Mouse (Mus musculus): ENCODE data around the gene Gast. TPM values are rescaled to one million over a fixed set of nuclear protein-coding genes. Genes with fewer than 3 reads are reported as not detected.
"Not testable (repeated sequence)": the region's sequence is repeated elsewhere in the genome, so short reads cannot be mapped to it uniquely, and the experiment has no call there.

The Gast gene
- polyA plus RNA-seq, 1 experiment from 2014 or later = 1.1 TPM

- Histone ChIP-seq H3K36me3 (ENCODE audit: control insufficient read depth, insufficient read depth, low read length) (peaks cover 23% of the 10 kb centered on the region), H3K4me2 (ENCODE audit: low read depth, low read length) (no peak overlapping the region), H3K9ac (ENCODE audit: low read depth, low read length) (no peak overlapping the region), H3K4me3 (ENCODE audit: low read depth, low read length) (no peak overlapping the region), H3K4me1 (ENCODE audit: control insufficient read depth, insufficient read depth, low read length) (no peaks in the 10 kb centered on the region), H3K27ac (replicated peaks; ENCODE audit: low read depth, low read length) (no peak overlapping the region), H3K27me3 (replicated peaks; ENCODE audit: control insufficient read depth, insufficient read depth, low read length) (no peaks in the 10 kb centered on the region), H3K9me3 (ENCODE audit: control insufficient read depth, low read length) (no peaks in the 10 kb centered on the region)
- WGBS = 20% methylated on average over 3 of the region's 3 CpGs
- ATAC-seq (ENCODE audit: low read depth) (no peak), DNase-seq (ENCODE audit: low spot score) (peak; percentile 72)
Observed at GRCm38 (mm10) chr11:100323578-100323977, 10.6 kb upstream of the Gast start.

GRCm38 (mm10) chr11:100325062-100325629 is 9.1 kb upstream of the Gast start:
- H3K4me2 ChIP-seq (ENCODE audit: low read depth, low read length) = no peak overlapping the region
- 83% methylated on average over 11 of the region's 11 CpGs for WGBS

GRCm38 (mm10) chr11:100327316-100327715 is 6.9 kb upstream of the Gast start:
- H3K27me3 ChIP-seq (replicated peaks; ENCODE audit: control insufficient read depth, insufficient read depth, low read length) = no peaks in the 10 kb centered on the region
- H3K4me3 ChIP-seq (ENCODE audit: low read depth, low read length) = no peak overlapping the region
- H3K9me3 ChIP-seq (ENCODE audit: control insufficient read depth, low read length) = no peaks in the 10 kb centered on the region
- no peak overlapping the region for H3K9ac ChIP-seq (ENCODE audit: low read depth, low read length)
- DNase-seq (ENCODE audit: low spot score) (no peak), ATAC-seq (ENCODE audit: low read depth) (no peak)
- H3K27ac ChIP-seq (replicated peaks; ENCODE audit: low read depth, low read length) = no peak overlapping the region
- no peak overlapping the region for H3K4me2 ChIP-seq (ENCODE audit: low read depth, low read length)
- H3K36me3 ChIP-seq (ENCODE audit: control insufficient read depth, insufficient read depth, low read length) = peaks cover 6% of the 10 kb centered on the region
- H3K4me1 ChIP-seq (ENCODE audit: control insufficient read depth, insufficient read depth, low read length) = no peaks in the 10 kb centered on the region
- 79% methylated on average over 11 of the region's 11 CpGs for WGBS

More at GRCm38 (mm10) chr11:100325062-100325629, 9.1 kb upstream of the Gast start:
- H3K9ac ChIP-seq (ENCODE audit: low read depth, low read length) = no peak overlapping the region
- H3K27me3 ChIP-seq (replicated peaks; ENCODE audit: control insufficient read depth, insufficient read depth, low read length) = no peaks in the 10 kb centered on the region
- peaks cover 23% of the 10 kb centered on the region for H3K36me3 ChIP-seq (ENCODE audit: control insufficient read depth, insufficient read depth, low read length)
- DNase-seq (ENCODE audit: low spot score) = no peak
- ATAC-seq (ENCODE audit: low read depth) = no peak
- no peak overlapping the region for H3K27ac ChIP-seq (replicated peaks; ENCODE audit: low read depth, low read length)
- H3K4me3 ChIP-seq (ENCODE audit: low read depth, low read length) = no peak overlapping the region
- H3K4me1 ChIP-seq (ENCODE audit: control insufficient read depth, insufficient read depth, low read length) = no peaks in the 10 kb centered on the region
- no peaks in the 10 kb centered on the region for H3K9me3 ChIP-seq (ENCODE audit: control insufficient read depth, low read length)

DNA sequence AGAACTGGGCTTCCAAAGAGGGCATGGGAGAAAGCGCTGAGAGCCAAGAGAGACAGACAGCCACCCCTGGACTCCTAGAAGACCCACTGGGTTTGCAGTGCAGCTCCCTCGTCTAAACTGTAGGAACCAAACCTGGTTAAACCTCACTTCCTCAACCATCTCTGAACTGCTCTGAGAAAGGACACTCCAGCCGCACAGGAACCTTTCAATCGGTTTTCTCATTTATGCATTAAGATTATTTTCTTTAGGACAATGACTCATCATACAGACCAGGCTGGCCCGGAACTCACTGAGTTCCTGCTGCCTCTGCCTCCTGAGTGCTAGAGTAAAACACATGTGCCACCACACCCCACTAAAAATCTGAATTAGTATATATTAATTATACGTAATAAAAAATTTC is 6.4 kb upstream of the Gast start:
- DNase-seq (ENCODE audit: low spot score) (no peak), ATAC-seq (ENCODE audit: low read depth) (no peak)
- Histone ChIP-seq H3K4me1 (ENCODE audit: control insufficient read depth, insufficient read depth, low read length) (no peaks in the 10 kb centered on the region), H3K36me3 (ENCODE audit: control insufficient read depth, insufficient read depth, low read length) (0 out of 2 replicates have a peak, but pooled peaks cover 2% of the 10 kb centered on the region), H3K27me3 (replicated peaks; ENCODE audit: control insufficient read depth, insufficient read depth, low read length) (no peaks in the 10 kb centered on the region), H3K27ac (replicated peaks; ENCODE audit: low read depth, low read length) (no peak overlapping the region), H3K9ac (ENCODE audit: low read depth, low read length) (no peak overlapping the region), H3K4me3 (ENCODE audit: low read depth, low read length) (no peak overlapping the region), H3K4me2 (ENCODE audit: low read depth, low read length) (no peak overlapping the region), H3K9me3 (ENCODE audit: control insufficient read depth, low read length) (no peaks in the 10 kb centered on the region)
- WGBS = 84% methylated on average over 6 of the region's 6 CpGs

DNA sequence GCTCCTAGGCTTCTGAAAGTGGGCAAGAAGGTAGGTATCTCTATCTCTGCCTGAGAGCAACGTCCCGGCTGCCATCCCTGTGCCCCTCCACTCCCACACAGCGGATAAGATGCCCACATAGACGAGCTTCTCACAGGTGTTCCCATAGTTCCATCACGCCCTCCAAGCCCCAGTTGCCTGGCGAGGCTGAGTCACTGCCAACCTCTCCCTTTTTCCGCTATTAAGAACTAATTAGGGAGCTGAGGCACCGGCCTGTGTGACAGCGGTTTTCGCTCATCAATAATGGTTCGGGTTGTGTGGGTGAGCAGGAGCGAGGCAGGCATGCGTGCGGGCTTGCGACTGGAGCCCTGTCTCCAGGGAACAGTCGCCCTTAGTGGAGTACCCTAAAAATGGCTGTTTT is 4.0 kb upstream of the Gast start:
- DNase-seq (ENCODE audit: low spot score) (no peak), ATAC-seq (ENCODE audit: low read depth) (no peak)
- Histone ChIP-seq H3K27me3 (replicated peaks; ENCODE audit: control insufficient read depth, insufficient read depth, low read length) (no peaks in the 10 kb centered on the region), H3K9me3 (ENCODE audit: control insufficient read depth, low read length) (no peaks in the 10 kb centered on the region), H3K36me3 (ENCODE audit: control insufficient read depth, insufficient read depth, low read length) (no peaks in the 10 kb centered on the region), H3K4me3 (ENCODE audit: low read depth, low read length) (no peak overlapping the region), H3K9ac (ENCODE audit: low read depth, low read length) (no peak overlapping the region), H3K4me2 (ENCODE audit: low read depth, low read length) (no peak overlapping the region), H3K4me1 (ENCODE audit: control insufficient read depth, insufficient read depth, low read length) (no peaks in the 10 kb centered on the region), H3K27ac (replicated peaks; ENCODE audit: low read depth, low read length) (no peak overlapping the region)
- 56% methylated on average over 16 of the region's 16 CpGs for WGBS

DNA sequence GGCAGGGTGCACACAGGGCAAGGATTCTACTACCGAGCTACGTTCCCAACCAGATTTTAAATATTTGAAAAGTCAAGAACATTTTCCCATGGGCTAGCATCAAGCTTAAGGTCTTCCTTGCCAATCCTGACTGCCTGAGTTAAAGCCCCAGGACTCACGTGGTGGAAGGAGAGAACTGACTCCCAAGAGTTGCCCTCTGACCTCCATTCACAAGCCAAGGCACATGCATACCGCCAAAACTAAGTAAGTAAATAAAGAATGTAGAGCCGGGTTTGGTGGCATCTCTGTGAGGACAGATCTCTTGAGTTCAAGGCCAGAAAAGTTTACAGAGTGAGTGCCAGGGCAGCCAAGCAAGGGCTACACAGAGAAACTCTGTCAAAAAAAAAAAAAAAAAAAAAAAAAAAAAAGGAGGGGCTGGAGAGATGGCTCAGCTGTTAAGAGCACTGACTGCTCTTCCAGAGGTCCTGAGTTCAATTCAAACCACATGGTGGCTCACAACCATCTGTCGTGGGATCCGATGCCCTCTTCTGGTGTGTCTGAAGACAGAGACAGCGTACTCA is 3.3 kb upstream of the Gast start:
- H3K27me3 ChIP-seq (replicated peaks; ENCODE audit: control insufficient read depth, insufficient read depth, low read length); H3K4me1 ChIP-seq (ENCODE audit: control insufficient read depth, insufficient read depth, low read length); H3K4me3 ChIP-seq (ENCODE audit: low read depth, low read length); DNase-seq (ENCODE audit: low spot score); H3K9ac ChIP-seq (ENCODE audit: low read depth, low read length); H3K4me2 ChIP-seq (ENCODE audit: low read depth, low read length); H3K9me3 ChIP-seq (ENCODE audit: control insufficient read depth, low read length); H3K36me3 ChIP-seq (ENCODE audit: control insufficient read depth, insufficient read depth, low read length); H3K27ac ChIP-seq (replicated peaks; ENCODE audit: low read depth, low read length); ATAC-seq (ENCODE audit: low read depth): not testable (repeated sequence)
- 45% methylated on average over 8 of the region's 8 CpGs for WGBS

DNA sequence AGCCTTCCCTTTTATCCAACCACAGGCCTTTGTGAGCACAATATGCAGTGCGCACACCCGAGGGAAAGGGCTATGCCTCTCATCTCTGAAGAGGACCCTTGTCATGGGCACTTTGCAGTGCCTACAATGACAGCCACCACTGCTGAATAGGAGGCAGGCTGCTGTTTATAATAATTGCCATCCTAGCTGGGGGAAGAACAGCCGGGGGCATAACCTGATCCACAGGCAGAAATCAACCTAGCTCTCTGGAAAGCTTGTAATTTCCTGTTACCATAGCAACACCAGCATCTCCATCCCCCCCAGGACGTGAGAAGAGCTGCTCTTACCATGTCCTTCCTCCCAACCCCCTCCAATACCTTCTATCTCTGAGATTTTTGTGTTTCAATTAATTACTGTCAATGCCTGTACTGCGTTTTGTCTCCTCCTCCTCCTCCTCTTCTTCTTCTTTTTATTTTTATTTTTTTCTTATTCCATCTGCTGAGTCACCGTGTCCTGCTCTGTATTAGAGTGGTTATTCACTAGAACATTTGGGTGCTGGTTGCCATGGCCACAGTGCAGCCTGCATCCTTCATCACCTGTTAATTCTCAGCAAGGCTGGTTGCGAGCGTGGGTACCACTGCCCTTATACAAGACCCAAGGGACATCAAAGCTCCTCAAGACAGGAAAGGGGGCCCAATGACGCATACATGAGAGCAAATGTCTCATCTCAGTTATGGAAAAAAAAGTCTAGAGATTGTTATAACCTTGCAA is 1.3 kb upstream of the Gast start:
- no peak overlapping the region for H3K4me2 ChIP-seq (ENCODE audit: low read depth, low read length)
- WGBS = 45% methylated on average over 9 of the region's 9 CpGs
- no peak overlapping the region for H3K4me3 ChIP-seq (ENCODE audit: low read depth, low read length)
- H3K9ac ChIP-seq (ENCODE audit: low read depth, low read length) = no peak overlapping the region
- H3K9me3 ChIP-seq (ENCODE audit: control insufficient read depth, low read length) = no peaks in the 10 kb centered on the region
- DNase-seq (ENCODE audit: low spot score) = peak; percentile 19
- ATAC-seq (ENCODE audit: low read depth) = peak; percentile 64
- H3K27ac ChIP-seq (replicated peaks; ENCODE audit: low read depth, low read length) = no peak overlapping the region
- H3K36me3 ChIP-seq (ENCODE audit: control insufficient read depth, insufficient read depth, low read length) = no peaks in the 10 kb centered on the region
- no peaks in the 10 kb centered on the region for H3K4me1 ChIP-seq (ENCODE audit: control insufficient read depth, insufficient read depth, low read length)
- H3K27me3 ChIP-seq (replicated peaks; ENCODE audit: control insufficient read depth, insufficient read depth, low read length) = no peaks in the 10 kb centered on the region

- DNase-seq (ENCODE audit: low spot score) = peak; percentile 73
Observed at GRCm38 (mm10) chr11:100335731-100336130, 1.5 kb downstream of the Gast start.

More at GRCm38 (mm10) chr11:100335731-100336130, 1.5 kb downstream of the Gast start:
- no peak overlapping the region for H3K27ac ChIP-seq (replicated peaks; ENCODE audit: low read depth, low read length)
- no peak overlapping the region for H3K4me3 ChIP-seq (ENCODE audit: low read depth, low read length)
- no peaks in the 10 kb centered on the region for H3K36me3 ChIP-seq (ENCODE audit: control insufficient read depth, insufficient read depth, low read length)
- no peaks in the 10 kb centered on the region for H3K27me3 ChIP-seq (replicated peaks; ENCODE audit: control insufficient read depth, insufficient read depth, low read length)
- no peaks in the 10 kb centered on the region for H3K9me3 ChIP-seq (ENCODE audit: control insufficient read depth, low read length)
- no peak overlapping the region for H3K9ac ChIP-seq (ENCODE audit: low read depth, low read length)
- no peak overlapping the region for H3K4me2 ChIP-seq (ENCODE audit: low read depth, low read length)
- peak; percentile 62; the same call in 1 of the 2 replicates for ATAC-seq (ENCODE audit: low read depth)
- 56% methylated on average over 3 of the region's 3 CpGs for WGBS
- no peaks in the 10 kb centered on the region for H3K4me1 ChIP-seq (ENCODE audit: control insufficient read depth, insufficient read depth, low read length)
